Mouse (Mus musculus) CD4-positive, CD25-positive, alpha-beta regulatory T cell, adult 2 months (primary cell): ENCODE data around the gene Met.

Experiments
- DNase-seq: peaks from one replicate; pipeline ENCODE4 v3.0.0-alpha.2; 2012; ENCODE audit warnings: low read depth, low spot score

The Met gene

GRCm38 (mm10) chr6:17548786-17549185 is 85.2 kb downstream of the Met start:
- DNase-seq: no peak

- no peak for DNase-seq
These were observed 86.0 kb downstream of the Met start for GRCm38 (mm10) chr6:17549645-17550044.

GRCm38 (mm10) chr6:17554263-17554662 is 90.7 kb downstream of the Met start:
- no peak for DNase-seq

- DNase-seq: no peak
These were observed 91.2 kb downstream of the Met start for GRCm38 (mm10) chr6:17554757-17555156.

- no peak for DNase-seq
These were observed 92.1 kb downstream of the Met start for GRCm38 (mm10) chr6:17555719-17556118.

- DNase-seq: no peak
These were observed 96.1 kb downstream of the Met start for GRCm38 (mm10) chr6:17559657-17560056.

GRCm38 (mm10) chr6:17561347-17561746 is 97.7 kb downstream of the Met start:
- DNase-seq: no peak

GRCm38 (mm10) chr6:17561886-17562285 is 98.3 kb downstream of the Met start:
- no peak for DNase-seq

GRCm38 (mm10) chr6:17562472-17563088 is 99.0 kb downstream of the Met start:
- no peak for DNase-seq

GRCm38 (mm10) chr6:17568702-17569352 is 105.2 kb downstream of the Met start:
- no peak for DNase-seq

- no peak for DNase-seq
These were observed 109.6 kb downstream of the Met start for GRCm38 (mm10) chr6:17573227-17573626.

GRCm38 (mm10) chr6:17573732-17574131 is 110.1 kb downstream of the Met start:
- DNase-seq: no peak

- DNase-seq: no peak
These were observed 114.6 kb downstream of the Met start for GRCm38 (mm10) chr6:17578092-17578760.

GRCm38 (mm10) chr6:17580349-17580748 is 116.7 kb downstream of the Met start:
- no peak for DNase-seq

GRCm38 (mm10) chr6:17583982-17584381 is 120.4 kb downstream of the Met start:
- peak; percentile 43 for DNase-seq

GRCm38 (mm10) chr6:17589049-17589952 is 125.7 kb downstream of the Met start:
- peak; percentile 80 for DNase-seq

GRCm38 (mm10) chr6:17589953-17590627 is 126.5 kb downstream of the Met start:
- DNase-seq: no peak

GRCm38 (mm10) chr6:17593971-17594370 is 130.4 kb downstream of the Met start:
- DNase-seq: no peak

GRCm38 (mm10) chr6:17595712-17596462 is 132.3 kb downstream of the Met start:
- DNase-seq: no peak

GRCm38 (mm10) chr6:17599373-17599772 is 135.8 kb downstream of the Met start:
- no peak for DNase-seq

- no peak for DNase-seq
These were observed 137.9 kb downstream of the Met start for GRCm38 (mm10) chr6:17601526-17601925.
